Mouse (Mus musculus) testis, adult 2 months (tissue): Measurements from ENCODE around the gene H2afj. TPM values are rescaled to one million over a fixed set of nuclear protein-coding genes. Genes with fewer than 3 reads are reported as not detected.

Experiments used
- H3K27ac ChIP-seq: fragments of 200-500 bp; 2 replicates; pipeline ENCODE4 v1.5.1; 2012; ENCODE audit warnings: low read depth, low read length; ENCODE audit not compliant: control insufficient read depth, insufficient read depth
- H3K27me3 ChIP-seq: fragments of 200-500 bp; 2 replicates; pipeline ENCODE4 v1.6.1; 2012; ENCODE audit warnings: mild to moderate bottlenecking, low read length, moderate library complexity; ENCODE audit not compliant: control insufficient read depth, insufficient read depth
- H3K36me3 ChIP-seq: fragments of 200-500 bp; 2 replicates; pipeline ENCODE4 v1.6.1; 2012; ENCODE audit warnings: mild to moderate bottlenecking, low read length; ENCODE audit not compliant: control insufficient read depth, insufficient read depth
- H3K4me1 ChIP-seq: fragments of 200-500 bp; 2 replicates; pipeline ENCODE4 v1.6.1; 2012; ENCODE audit warnings: low read length; ENCODE audit not compliant: control insufficient read depth, insufficient read depth
- H3K4me3 ChIP-seq: fragments of 200-500 bp; 2 replicates; pipeline ENCODE4 v1.5.1; 2012; ENCODE audit warnings: low read depth, mild to moderate bottlenecking, low read length, moderate library complexity, mixed read lengths; ENCODE audit not compliant: control insufficient read depth
- CTCF ChIP-seq: fragments of 200-500 bp; IDR thresholded peaks from 2 replicates; pipeline ENCODE4 v1.5.1; 2012; ENCODE audit warnings: low read depth, mild to moderate bottlenecking, inconsistent platforms, low read length, moderate library complexity; ENCODE audit not compliant: control insufficient read depth, insufficient read depth, insufficient replicate concordance
- POLR2A ChIP-seq: fragments of 200-500 bp; IDR thresholded peaks from 2 replicates; pipeline ENCODE4 v1.6.1; 2012; ENCODE audit warnings: low read depth, mild to moderate bottlenecking, inconsistent platforms, low read length, moderate library complexity; ENCODE audit not compliant: control insufficient read depth
- polyA plus RNA-seq: library from polyadenylated mRNA; depleted of rRNA; stranded (reverse); fragments of >200 nt; gene quantifications from 2 replicates; pipeline ENCODE4 v1.2.3, GENCODE M21; 2012

Gene H2afj
- polyA plus RNA-seq, 1 experiment: 34.2 TPM

- Histone ChIP-seq H3K4me3 (peak overlapping the region; percentile 10), H3K27ac (no peak overlapping the region), H3K4me1 (no peaks in the 10 kb centered on the region; the same call in 1 of the 2 replicates), H3K36me3 (peaks cover 6% of the 10 kb centered on the region), H3K27me3 (no peaks in the 10 kb centered on the region)
- no peak for TF ChIP-seq POLR2A
- TF ChIP-seq CTCF: no peak
Measured at GRCm38 (mm10) chr6:136816826-136817225, 8.8 kb downstream of the H2afj start.

DNA sequence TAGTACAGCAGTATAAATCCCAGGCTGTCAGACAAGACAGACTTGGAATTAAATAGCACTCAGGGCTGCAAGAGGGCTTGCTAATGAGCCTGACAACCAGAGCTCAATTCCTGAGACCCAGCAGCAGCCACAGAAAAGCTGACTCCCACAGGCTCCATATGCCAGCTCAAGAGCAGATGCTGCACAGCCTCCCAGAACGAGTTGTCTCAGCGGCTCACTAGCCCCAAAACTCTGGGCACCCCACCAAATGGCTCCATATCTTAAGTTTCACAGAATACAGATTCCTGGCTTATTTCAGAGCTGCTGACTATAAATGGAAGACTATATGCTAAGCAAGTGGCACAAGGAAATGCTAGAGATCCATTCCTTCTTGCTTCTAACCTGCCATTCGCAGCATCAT is 9.5 kb downstream of the H2afj start:
- Histone ChIP-seq H3K4me3 (no peak overlapping the region), H3K27ac (no peak overlapping the region), H3K36me3 (peaks cover 6% of the 10 kb centered on the region), H3K4me1 (no peaks in the 10 kb centered on the region; the same call in 1 of the 2 replicates), H3K27me3 (no peaks in the 10 kb centered on the region)
- TF ChIP-seq POLR2A (no peak), CTCF (no peak)

DNA sequence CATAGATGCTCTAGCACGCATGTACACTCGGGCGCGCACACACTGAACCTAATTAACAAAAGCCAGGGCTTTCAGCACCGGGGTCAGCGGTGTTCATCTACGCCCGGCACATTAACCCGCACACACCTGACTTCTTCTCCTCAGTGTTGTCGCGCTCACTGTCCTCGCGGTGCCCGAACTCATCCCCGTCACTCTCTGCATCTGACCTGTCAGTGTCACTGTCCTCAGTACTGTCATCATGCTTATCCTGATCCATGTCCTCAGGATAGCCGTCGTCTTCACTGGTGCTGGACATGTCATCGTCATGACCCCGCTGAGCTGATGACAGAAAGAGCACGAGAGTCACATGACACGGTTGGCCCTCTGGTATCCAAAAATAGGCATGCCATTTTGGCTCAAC is 12.3 kb downstream of the H2afj start:
- Histone ChIP-seq H3K4me3 (no peak overlapping the region), H3K36me3 (peaks cover 11% of the 10 kb centered on the region), H3K27ac (no peak overlapping the region), H3K27me3 (no peaks in the 10 kb centered on the region), H3K4me1 (no peaks in the 10 kb centered on the region; the same call in 1 of the 2 replicates)
- TF ChIP-seq POLR2A: no peak
- TF ChIP-seq CTCF: no peak

DNA sequence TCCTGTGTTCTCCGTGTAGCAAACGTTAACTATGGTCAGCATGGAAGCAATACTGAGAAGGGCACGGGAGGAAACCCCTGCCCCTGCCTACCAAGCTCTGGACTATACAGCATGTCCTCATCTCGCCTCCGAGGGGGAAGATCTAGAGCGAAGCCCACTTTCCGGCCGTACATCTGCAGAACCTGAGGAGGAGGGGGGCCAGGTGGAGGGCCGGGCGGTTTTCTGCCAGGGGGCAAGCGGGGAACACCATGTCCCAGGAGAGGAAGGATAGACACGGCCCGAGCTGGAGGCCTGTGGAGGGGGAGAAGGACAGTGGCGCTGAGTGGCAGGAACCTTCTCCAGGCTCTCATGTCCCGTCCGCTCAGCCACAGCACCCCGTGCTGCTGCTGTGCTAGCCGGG is 13.0 kb downstream of the H2afj start:
- TF ChIP-seq CTCF (no peak), POLR2A (no peak)

DNA sequence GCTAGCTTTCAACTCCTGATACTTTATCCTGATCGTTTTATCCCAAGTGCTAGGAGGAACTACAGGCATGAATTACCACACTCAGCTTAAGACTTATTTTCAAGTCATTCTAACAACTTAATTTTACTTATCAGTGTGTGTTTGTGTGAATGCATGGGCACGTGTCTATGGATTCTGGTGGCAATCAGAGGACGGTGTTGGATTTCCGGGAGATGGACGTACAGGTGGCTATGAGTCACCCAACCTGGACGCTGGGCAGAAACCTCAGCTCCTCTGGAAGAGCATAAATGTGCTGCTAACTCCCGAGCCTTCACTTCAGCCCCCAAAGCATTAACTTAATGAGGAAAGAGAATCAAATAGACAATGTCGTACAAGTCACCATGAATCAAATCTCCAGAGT is 16.9 kb downstream of the H2afj start:
- H3K36me3 ChIP-seq: peaks cover 10% of the 10 kb centered on the region

More for the DNA sequence above, 13.0 kb downstream of the H2afj start:
- no peak overlapping the region for H3K4me3 ChIP-seq
- no peak overlapping the region for H3K27ac ChIP-seq
- no peaks in the 10 kb centered on the region; the same call in 1 of the 2 replicates for H3K4me1 ChIP-seq
- no peaks in the 10 kb centered on the region for H3K27me3 ChIP-seq
- H3K36me3 ChIP-seq: peaks cover 11% of the 10 kb centered on the region

DNA sequence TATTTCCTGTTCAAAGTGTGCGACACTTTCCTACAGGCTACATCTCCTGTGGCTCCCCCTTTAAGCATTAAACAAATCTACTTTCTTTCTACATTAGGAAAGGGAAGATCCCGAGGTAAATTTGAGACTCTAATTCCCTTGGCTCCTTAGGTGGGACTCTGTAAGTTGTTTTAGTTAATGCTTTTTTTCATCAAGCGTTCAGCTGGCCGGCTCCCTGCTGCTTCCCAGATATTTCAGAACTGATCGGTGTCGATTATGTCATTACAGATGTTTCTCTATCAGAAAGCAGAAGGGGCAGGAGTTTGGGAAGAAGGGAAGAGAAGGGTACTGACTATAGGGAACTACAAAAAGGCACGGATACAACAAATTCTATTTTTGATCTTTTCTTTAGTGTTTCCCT is 19.1 kb downstream of the H2afj start:
- H3K4me3 ChIP-seq: peak overlapping the region; percentile 98
- H3K27me3 ChIP-seq: no peaks in the 10 kb centered on the region
- peak overlapping the region; percentile 99 for H3K27ac ChIP-seq
- no peak for TF ChIP-seq POLR2A
- TF ChIP-seq CTCF: no peak
- H3K36me3 ChIP-seq: peaks cover 5% of the 10 kb centered on the region
- no peaks in the 10 kb centered on the region for H3K4me1 ChIP-seq

More for the DNA sequence above, 16.9 kb downstream of the H2afj start:
- TF ChIP-seq CTCF (no peak), POLR2A (no peak)
- H3K4me3 ChIP-seq: peak overlapping the region; percentile 73
- H3K4me1 ChIP-seq: no peaks in the 10 kb centered on the region; the same call in 1 of the 2 replicates
- no peak overlapping the region for H3K27ac ChIP-seq
- H3K27me3 ChIP-seq: no peaks in the 10 kb centered on the region

DNA sequence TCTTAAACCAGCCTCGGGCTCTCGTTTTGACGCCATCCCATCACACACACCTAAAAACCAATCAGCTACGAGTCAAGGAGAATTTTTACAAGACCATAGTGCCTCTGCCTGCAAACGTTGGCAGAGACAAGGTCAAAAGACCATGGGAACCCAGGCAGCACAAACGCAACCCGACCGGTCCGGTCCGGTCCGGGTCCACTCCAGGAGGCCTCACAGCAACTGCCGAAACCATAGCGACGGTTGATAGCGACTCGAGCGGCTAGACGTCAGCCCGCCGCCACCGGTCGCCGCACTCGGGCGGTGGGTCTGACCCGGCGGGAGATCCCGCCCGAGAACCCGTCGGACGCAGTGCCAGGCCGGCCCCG is 19.5 kb downstream of the H2afj start, which contains the start of gene BC049715:
TSS of gene BC049715 (plus strand) at position 111 of the 365 bp plus-strand sequence.
- H3K27ac ChIP-seq: peak within 1 kb of the TSS; percentile 99
- H3K4me1 ChIP-seq: no peaks in the 10 kb centered on the region
- peak within 1 kb of the TSS; percentile 98 for H3K4me3 ChIP-seq
- H3K36me3 ChIP-seq: peaks cover 5% of the 10 kb centered on the region
- TF ChIP-seq CTCF: no peak
- no peak; the same call in 1 of the 2 replicates for TF ChIP-seq POLR2A
- no peaks in the 10 kb centered on the region for H3K27me3 ChIP-seq
